Mouse (Mus musculus) forebrain, embryonic 14.5 days (tissue): ENCODE measurements around the gene Sirpa. TPM values are rescaled to one million over a fixed set of nuclear protein-coding genes. Genes with fewer than 3 reads are reported as not detected.
A peak's percentile ranks its signal among the peaks of the same experiment; 100 is the strongest.

Experiments
- ATAC-seq: fragments of 200-750 bp; cut with Nextera tagmentation; 2 replicates; pipeline ENCODE4 v1.8.0; 2017; ENCODE audit warnings: mild to moderate bottlenecking, moderate library complexity
- DNase-seq: peaks from one replicate; pipeline ENCODE4 v3.0.0-alpha.2; 2015; ENCODE audit warnings: low spot score
- H3K27ac ChIP-seq: fragments of 300-500 bp; sonication (generic); 2 replicates; pipeline ENCODE4 v1.5.1; 2014; ENCODE audit warnings: low read depth, mild to moderate bottlenecking, control low read depth, low read length, moderate library complexity
- H3K27me3 ChIP-seq: fragments of 300-500 bp; sonication (generic); replicated peaks from 2 replicates; pipeline ENCODE4 v1.6.1; 2014; ENCODE audit warnings: low read length, control low read depth, mixed read lengths; ENCODE audit not compliant: control insufficient read depth, insufficient read depth
- H3K36me3 ChIP-seq: fragments of 300-500 bp; sonication (generic); 2 replicates; pipeline ENCODE4 v1.6.1; 2014; ENCODE audit warnings: low read length, control low read depth; ENCODE audit not compliant: control insufficient read depth, insufficient read depth
- H3K4me1 ChIP-seq: fragments of 300-500 bp; sonication (generic); 2 replicates; pipeline ENCODE4 v1.6.1; 2014; ENCODE audit warnings: antibody characterized with exemption, low read length, control low read depth; ENCODE audit not compliant: control insufficient read depth, insufficient read depth
- H3K4me2 ChIP-seq: fragments of 300-500 bp; sonication (generic); 2 replicates; pipeline ENCODE4 v1.6.1; 2014; ENCODE audit warnings: mild to moderate bottlenecking, control low read depth, low read length
- H3K4me3 ChIP-seq: fragments of 300-500 bp; sonication (generic); 2 replicates; pipeline ENCODE4 v1.5.1; 2014; ENCODE audit warnings: low read depth, low read length, control low read depth
- H3K9ac ChIP-seq: fragments of 300-500 bp; sonication (generic); 2 replicates; pipeline ENCODE4 v1.6.1; 2014; ENCODE audit warnings: mild to moderate bottlenecking, low read length, control low read depth, moderate library complexity
- H3K9me3 ChIP-seq: fragments of 300-500 bp; sonication (generic); replicated peaks from 2 replicates; pipeline ENCODE4 v1.6.1; 2016; ENCODE audit warnings: low read length, control low read depth, mixed read lengths; ENCODE audit not compliant: control insufficient read depth
- WGBS: fragments of 180-500 bp; shearing (Covaris S2); extraction: QIAGEN DNeasy Blood & Tissue Kit; methylation state at CpG from one replicate; pipeline ENCODE4 v1.1.7; 2014; 5-methylcytosine and 5-hydroxymethylcytosine counted together
- polyA plus RNA-seq: library from polyadenylated mRNA; unstranded; fragments of >200 nt; fragmentation: Nextera tagmentation; extraction: Ambion mirVana; gene quantifications from 2 replicates; pipeline ENCODE4 v1.2.1, GENCODE M21; 2014

The Sirpa gene
- polyA plus RNA-seq: 24.8 and 31.0 TPM in 2 replicates

GRCm38 (mm10) chr2:129592459-129593140 lies at the start of gene Sirpa:
Gene Sirpa (plus strand): TSS chr2:129592835.
- under 1% methylated on average over 33 of the region's 43 CpGs for WGBS
- H3K9me3 ChIP-seq: no peaks in the 10 kb centered on the region
- DNase-seq: peak; percentile 66

DNA sequence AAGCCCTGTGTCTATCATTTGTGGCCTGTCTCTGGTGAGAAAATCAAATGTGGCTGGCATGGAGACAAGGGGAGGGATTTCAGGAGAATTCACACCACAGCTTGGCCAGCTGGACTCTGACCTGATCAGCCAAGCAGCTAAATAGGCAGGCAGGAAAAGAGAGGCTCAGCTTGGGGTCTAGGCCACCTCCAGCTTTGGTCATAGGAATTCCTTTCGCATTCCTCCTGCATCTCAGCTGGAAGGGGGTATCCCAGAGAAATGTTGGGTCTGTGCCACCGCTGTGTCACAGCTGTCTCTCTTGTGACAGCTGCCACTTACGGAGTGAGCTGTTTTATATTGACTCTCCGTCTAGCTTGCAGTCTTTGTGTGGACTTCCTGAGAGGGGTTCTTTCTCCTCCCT lies 48.2 kb upstream of the Sirpa start:
- H3K9me3 ChIP-seq: no peaks in the 10 kb centered on the region
- no peak overlapping the region for H3K4me2 ChIP-seq
- no peaks in the 10 kb centered on the region for H3K27me3 ChIP-seq
- 24% methylated on average over 4 of the region's 4 CpGs for WGBS
- ATAC-seq (peak; percentile 52), DNase-seq (peak; percentile 52)
- no peak overlapping the region for H3K4me3 ChIP-seq
- no peak overlapping the region for H3K27ac ChIP-seq
- no peak overlapping the region for H3K9ac ChIP-seq
- peaks cover 8% of the 10 kb centered on the region for H3K4me1 ChIP-seq
- H3K36me3 ChIP-seq: no peaks in the 10 kb centered on the region

More at GRCm38 (mm10) chr2:129592459-129593140, at the start of gene Sirpa:
- no peaks in the 10 kb centered on the region for H3K36me3 ChIP-seq
- ATAC-seq: peak; percentile 89
- peak within 1 kb of the TSS; percentile 67 for H3K4me3 ChIP-seq
- no peaks in the 10 kb centered on the region for H3K27me3 ChIP-seq
- peak within 1 kb of the TSS; percentile 89 for H3K9ac ChIP-seq
- peaks cover 24% of the 10 kb centered on the region for H3K4me1 ChIP-seq
- peak within 1 kb of the TSS; percentile 94 for H3K4me2 ChIP-seq
- peak within 1 kb of the TSS; percentile 92 for H3K27ac ChIP-seq

- Histone ChIP-seq H3K9ac (no peak overlapping the region), H3K4me3 (no peak overlapping the region), H3K9me3 (no peaks in the 10 kb centered on the region), H3K36me3 (no peaks in the 10 kb centered on the region), H3K27me3 (no peaks in the 10 kb centered on the region), H3K4me1 (peaks cover 8% of the 10 kb centered on the region), H3K4me2 (no peak overlapping the region), H3K27ac (peak overlapping the region; percentile 21; the same call in 1 of the 2 replicates)
- ATAC-seq (peak; percentile 42; the same call in 1 of the 2 replicates), DNase-seq (peak; percentile 11)
- 66% methylated on average over 3 of the region's 3 CpGs for WGBS
These were observed 47.7 kb upstream of the Sirpa start for GRCm38 (mm10) chr2:129544919-129545318.

DNA sequence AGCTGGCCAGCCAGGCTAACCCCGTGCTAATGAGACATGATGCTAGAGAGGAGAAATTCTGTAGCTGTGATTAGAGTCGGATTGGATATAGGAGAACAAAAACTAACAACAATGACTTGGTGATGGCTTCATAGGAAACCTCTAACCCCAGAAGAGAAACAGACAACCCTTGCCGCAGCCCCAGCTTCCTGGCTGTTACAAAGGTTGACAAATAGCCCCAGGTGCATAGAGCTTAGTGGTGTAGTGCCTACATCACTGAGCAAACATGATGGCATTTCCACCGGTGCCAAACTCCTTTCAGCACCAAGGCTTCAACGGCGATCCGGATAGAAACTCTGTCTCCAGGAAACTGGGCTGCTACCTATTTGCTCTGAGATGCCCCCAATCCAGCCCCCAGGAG lies 47.0 kb upstream of the Sirpa start:
- ATAC-seq (no peak), DNase-seq (no peak)
- Histone ChIP-seq H3K9ac (no peak overlapping the region), H3K27ac (no peak overlapping the region), H3K4me1 (peaks cover 8% of the 10 kb centered on the region), H3K36me3 (no peaks in the 10 kb centered on the region), H3K9me3 (no peaks in the 10 kb centered on the region), H3K4me3 (no peak overlapping the region), H3K4me2 (no peak overlapping the region), H3K27me3 (no peaks in the 10 kb centered on the region)
- 82% methylated on average over 7 of the region's 7 CpGs for WGBS

GRCm38 (mm10) chr2:129546772-129547171 lies 45.9 kb upstream of the Sirpa start:
- H3K4me3 ChIP-seq: no peak overlapping the region
- no peaks in the 10 kb centered on the region for H3K36me3 ChIP-seq
- DNase-seq: no peak
- peaks cover 8% of the 10 kb centered on the region for H3K4me1 ChIP-seq
- WGBS: 67% methylated on average over 3 of the region's 3 CpGs
- ATAC-seq: no peak
- H3K9me3 ChIP-seq: no peaks in the 10 kb centered on the region
- no peak overlapping the region for H3K4me2 ChIP-seq
- no peaks in the 10 kb centered on the region for H3K27me3 ChIP-seq
- no peak overlapping the region for H3K9ac ChIP-seq
- H3K27ac ChIP-seq: no peak overlapping the region

DNA sequence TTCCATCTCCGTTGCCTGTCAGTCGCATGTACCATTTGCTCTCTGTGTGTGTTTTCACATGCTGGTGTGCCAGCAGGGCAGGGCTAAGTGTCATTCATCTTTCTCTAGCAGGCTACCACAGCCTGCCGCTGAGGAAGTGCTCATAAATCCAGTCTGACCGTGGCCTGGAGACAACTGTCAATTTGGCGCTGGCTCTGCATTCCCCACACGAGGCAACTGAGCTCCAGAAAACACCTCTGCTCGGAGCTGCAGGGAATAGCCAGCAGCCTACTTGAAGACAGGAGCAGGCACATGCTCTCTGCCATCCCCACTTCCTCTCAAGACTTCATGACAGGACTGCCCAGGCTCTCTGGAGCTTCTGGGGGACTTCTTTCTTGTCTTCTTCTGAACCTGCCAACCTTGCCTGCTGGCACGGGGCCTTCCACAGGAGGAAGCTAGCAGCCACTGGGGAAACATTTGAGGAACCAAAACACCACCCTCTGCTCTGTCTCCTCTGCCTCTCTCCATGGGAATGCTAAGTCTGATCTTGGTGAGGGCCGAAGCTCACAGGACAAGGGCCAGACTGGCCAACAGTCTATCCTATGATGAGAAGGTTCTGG lies 43.0 kb upstream of the Sirpa start:
- Histone ChIP-seq H3K27ac (no peak overlapping the region), H3K4me3 (no peak overlapping the region), H3K9me3 (no peaks in the 10 kb centered on the region), H3K4me2 (no peak overlapping the region), H3K9ac (no peak overlapping the region), H3K36me3 (no peaks in the 10 kb centered on the region), H3K4me1 (peaks cover 4% of the 10 kb centered on the region), H3K27me3 (no peaks in the 10 kb centered on the region)
- DNase-seq (no peak), ATAC-seq (no peak)
- WGBS: 77% methylated on average over 9 of the region's 9 CpGs

GRCm38 (mm10) chr2:129550781-129551180 lies 41.9 kb upstream of the Sirpa start:
- no peaks in the 10 kb centered on the region for H3K36me3 ChIP-seq
- DNase-seq (no peak), ATAC-seq (no peak)
- WGBS: 67% methylated on average over 2 of the region's 2 CpGs
- no peak overlapping the region for H3K27ac ChIP-seq
- no peak overlapping the region for H3K9ac ChIP-seq
- H3K27me3 ChIP-seq: no peaks in the 10 kb centered on the region
- no peak overlapping the region for H3K4me3 ChIP-seq
- no peak overlapping the region for H3K4me2 ChIP-seq
- no peaks in the 10 kb centered on the region for H3K9me3 ChIP-seq
- no peaks in the 10 kb centered on the region for H3K4me1 ChIP-seq

DNA sequence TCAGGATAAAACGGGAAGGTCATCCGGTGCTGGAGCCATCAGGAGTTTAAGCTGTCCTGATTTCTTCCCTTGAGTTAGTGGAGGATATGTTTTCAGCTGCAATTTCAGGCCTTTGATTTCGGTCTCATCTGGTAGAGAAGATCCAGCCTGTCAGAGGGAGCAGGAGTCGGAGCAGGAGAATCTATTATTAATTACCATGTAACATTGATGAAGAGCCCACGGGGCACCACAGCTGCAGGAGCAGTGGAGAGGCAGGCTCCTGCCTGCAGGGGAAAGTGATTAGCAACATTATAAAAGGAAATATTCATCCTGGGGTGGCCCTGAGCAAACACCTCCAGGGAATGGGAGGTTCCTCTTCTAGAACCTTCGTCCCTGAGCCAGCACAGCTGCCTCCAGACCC lies 36.6 kb upstream of the Sirpa start:
- Histone ChIP-seq H3K4me3 (no peak overlapping the region), H3K36me3 (no peaks in the 10 kb centered on the region), H3K9ac (no peak overlapping the region), H3K4me1 (no peaks in the 10 kb centered on the region), H3K27ac (no peak overlapping the region), H3K4me2 (no peak overlapping the region), H3K27me3 (no peaks in the 10 kb centered on the region), H3K9me3 (no peaks in the 10 kb centered on the region)
- DNase-seq (no peak), ATAC-seq (no peak)
- WGBS: 73% methylated on average over 6 of the region's 6 CpGs
